9 mouse cellular contexts compared by ENCODE assay signal in genomic region chr1:134343567-134343966, GRCm38 (mm10). TPM values are rescaled to one million over a fixed set of nuclear protein-coding genes. Genes with fewer than 3 reads are reported as not detected.
DNase-seq lines count a peak whose midpoint lies in the region; ATAC-seq lines count a peak whose summit lies in the region.
"Had no signal": no experiment of that assay in that cellular context is flagged by ENCODE, and none has a peak within 500 bp of the region (broad histone marks: within the 10 kb centered on the region; RNA-seq: fewer than 3 reads in every experiment).

No protein-coding gene starts in this region.

- 8% methylated on average over 2 of the region's 2 CpGs for WGBS in limb, embryonic 10.5 days

- no peak overlapping the region; the same call in 1 of the 2 replicates for H3K27ac ChIP-seq in limb, embryonic 10.5 days

- peak overlapping the region; percentile 58 for H3K4me3 ChIP-seq in limb, embryonic 10.5 days

- peaks cover 15% of the 10 kb centered on the region for H3K4me1 ChIP-seq in limb, embryonic 10.5 days

- ATAC-seq in cerebellum, adult (ENCODE audit: insufficient number of reproducible peaks, low FRiP score, low TSS enrichment), result peak; percentile 52

- intact Hi-C loops in gastrocnemius, postnatal 14 days (cut with DNase I; ENCODE audit: low total_unique reads), result no loop called here

- no peak for DNase-seq in cerebellum, postnatal 4 days (ENCODE audit: low spot score in 2 of 2)
- DNase-seq in right cerebral cortex, postnatal 10 days (ENCODE audit: low spot score in 2 of 2), result peak; percentile 37 to 58
- DNase-seq in right cerebral cortex, postnatal 36 days (ENCODE audit: low spot score in 2 of 2), result no peak
- no peak for DNase-seq in limb, embryonic 10.5 days (ENCODE audit: low spot score)
- DNase-seq in gastrocnemius, postnatal 14 days, result no peak
- DNase-seq in thymus, postnatal 25 days, result no peak
- no peak for DNase-seq in adrenal gland, postnatal 10 days

- H3K36me3 ChIP-seq in limb, embryonic 10.5 days, result peaks cover 29% of the 10 kb centered on the region

- no peaks in the 10 kb centered on the region for H3K9me3 ChIP-seq in limb, embryonic 10.5 days (replicated peaks)

- no peaks in the 10 kb centered on the region for H3K27me3 ChIP-seq in limb, embryonic 10.5 days (ENCODE audit: low read depth, poor library complexity, severe bottlenecking)

RNA-seq across cellular contexts. Expression of gene Ppfia4, which starts 10.8 kb away (rescaled TPM):
- 1.8 and 2.3 TPM in 2 replicates for polyA plus RNA-seq in limb, embryonic 10.5 days (2016; fragmentation: Nextera tagmentation; extraction: Ambion mirVana)
- total RNA-seq in gastrocnemius, postnatal 14 days (2021), result 1 to 10 TPM; 4.3 to 6.7 TPM
- 1 to 10 TPM; 1.5 to 3.0 TPM for total RNA-seq in adrenal gland, postnatal 10 days (2021)

RNA-seq across cellular contexts. Expression of gene Tmem183a, which starts 18.2 kb away (rescaled TPM):
- 118 TPM in 2 replicates for polyA plus RNA-seq in limb, embryonic 10.5 days (2016; fragmentation: Nextera tagmentation; extraction: Ambion mirVana)
- total RNA-seq in gastrocnemius, postnatal 14 days (2021), result 10 to 100 TPM; 13.8 to 19.5 TPM
- total RNA-seq in adrenal gland, postnatal 10 days (2021), result 10 to 100 TPM; 39.9 to 48.3 TPM

RNA-seq across cellular contexts. Expression of gene 4933406M09Rik, which starts 42.2 kb away (rescaled TPM):
- not detected in 2 replicates for polyA plus RNA-seq in limb, embryonic 10.5 days (2016; fragmentation: Nextera tagmentation; extraction: Ambion mirVana)
- not detected for total RNA-seq in gastrocnemius, postnatal 14 days (2021)
- not detected for total RNA-seq in adrenal gland, postnatal 10 days (2021)
- total RNA-seq: layer of hippocampus, postnatal 14 days had no signal

RNA-seq across cellular contexts. Expression of gene Myog, which starts 53.8 kb away (rescaled TPM):
- polyA plus RNA-seq in limb, embryonic 10.5 days (2016; fragmentation: Nextera tagmentation; extraction: Ambion mirVana), result 2.0 and 16.0 TPM in 2 replicates
- 10 to 100 TPM; 67.9 to 75.3 TPM for total RNA-seq in gastrocnemius, postnatal 14 days (2021)
- 1 to 10 TPM; 2.0 to 9.6 TPM for total RNA-seq in adrenal gland, postnatal 10 days (2021)
- total RNA-seq: layer of hippocampus, postnatal 14 days had no signal

Comparison
In these comparisons a context has a peak if more than half of its experiments do, and no peak if none do; other contexts are left out.
1. DNase-seq: peak in right cerebral cortex, postnatal 10 days (2 of 2); none in cerebellum, postnatal 4 days (0 of 2), right cerebral cortex, postnatal 36 days (0 of 2), limb, embryonic 10.5 days (single experiment), gastrocnemius, postnatal 14 days (single experiment), thymus, postnatal 25 days (single experiment) and adrenal gland, postnatal 10 days (single experiment).